Mouse (Mus musculus) 416B (cell line): ENCODE measurements at regions not wholly inside any gene's neighbourhood (a gene's known extent, or its start where the extent isn't known, plus 50 kb on each side); places are given as distances from the start of the nearest gene placed in this dataset.

Source experiments
- DNase-seq: peaks from one replicate; pipeline ENCODE4 v3.0.0; 2011; ENCODE audit warnings: low read depth

- no peak for DNase-seq
These were observed 119.7 kb upstream of the Rreb1 start for GRCm38 (mm10) chr13:37658519-37658918.

- DNase-seq = peak; percentile 34
These were observed 118.1 kb upstream of the Rreb1 start for GRCm38 (mm10) chr13:37660083-37660482.

GRCm38 (mm10) chr13:37660668-37661067, 117.5 kb upstream of the Rreb1 start:
- DNase-seq = no peak

GRCm38 (mm10) chr13:37664116-37664515, 114.1 kb upstream of the Rreb1 start:
- no peak for DNase-seq

GRCm38 (mm10) chr13:37666207-37667003, 111.8 kb upstream of the Rreb1 start:
- DNase-seq = no peak

GRCm38 (mm10) chr13:37667386-37667785, 110.8 kb upstream of the Rreb1 start:
- DNase-seq = no peak

- peak; percentile 30 for DNase-seq
These were observed 110.3 kb upstream of the Rreb1 start for GRCm38 (mm10) chr13:37667871-37668270.

GRCm38 (mm10) chr13:37671109-37671508, 107.1 kb upstream of the Rreb1 start:
- peak; percentile 89 for DNase-seq

- DNase-seq = peak; percentile 72
These were observed 103.4 kb upstream of the Rreb1 start for GRCm38 (mm10) chr13:37674676-37675350.

- DNase-seq = peak; percentile 99
These were observed 102.5 kb upstream of the Rreb1 start for GRCm38 (mm10) chr13:37675718-37676117.

- DNase-seq = peak; percentile 64
These were observed 101.3 kb upstream of the Rreb1 start for GRCm38 (mm10) chr13:37676912-37677311.

GRCm38 (mm10) chr13:37678251-37678650, 99.9 kb upstream of the Rreb1 start:
- no peak for DNase-seq

- DNase-seq = no peak
These were observed 99.4 kb upstream of the Rreb1 start for GRCm38 (mm10) chr13:37678772-37679171.

- no peak for DNase-seq
These were observed 97.2 kb upstream of the Rreb1 start for GRCm38 (mm10) chr13:37680837-37681619.

- no peak for DNase-seq
These were observed 95.0 kb upstream of the Rreb1 start for GRCm38 (mm10) chr13:37683045-37683679.

- no peak for DNase-seq
These were observed 92.6 kb upstream of the Rreb1 start for GRCm38 (mm10) chr13:37685617-37686016.

- no peak for DNase-seq
These were observed 92.1 kb upstream of the Rreb1 start for GRCm38 (mm10) chr13:37686109-37686508.

GRCm38 (mm10) chr13:37689127-37689777, 88.9 kb upstream of the Rreb1 start:
- peak; percentile 77 for DNase-seq

GRCm38 (mm10) chr13:37691855-37692445, 86.2 kb upstream of the Rreb1 start:
- DNase-seq = peak; percentile 69

- DNase-seq = no peak
These were observed 84.6 kb upstream of the Rreb1 start for GRCm38 (mm10) chr13:37693617-37694016.

- peak; percentile 95 for DNase-seq
These were observed 73.7 kb upstream of the Rreb1 start for GRCm38 (mm10) chr13:37704475-37704874.
